Mouse (Mus musculus) MEL (cell line): ENCODE results near the gene Gsta4.

Experiments
- CHD2 ChIP-seq: IDR thresholded peaks from 2 replicates; pipeline ENCODE4 v1.6.1; 2011; ENCODE audit warnings: low read length, improper control_type of control experiment
- CTCF ChIP-seq, 3 experiments: IDR thresholded peaks in 2 of 3; conservative IDR thresholded peaks in 1 of 3; 2 replicates each; pipeline ENCODE4 v1.5.1; 2011 to 2012; ENCODE audit warnings: low read length in 3 of 3, low read depth in 2 of 3, mild to moderate bottlenecking in 2 of 3, improper control_type of control experiment in 1 of 3, inconsistent platforms in 1 of 3, mixed read lengths in 1 of 3, moderate library complexity in 1 of 3; ENCODE audit not compliant: control insufficient read depth in 1 of 3, insufficient read depth in 1 of 3, poor library complexity in 1 of 3, severe bottlenecking in 1 of 3
- EP300 ChIP-seq, 2 experiments: IDR thresholded peaks; 2 replicates each; pipeline ENCODE4 v1.6.1; 2011; ENCODE audit warnings: improper control_type of control experiment in 2 of 2, low read length in 2 of 2, low read depth in 1 of 2, mild to moderate bottlenecking in 1 of 2
- ETS1 ChIP-seq: IDR thresholded peaks from 2 replicates; pipeline ENCODE4 v1.6.1; 2012; ENCODE audit warnings: low read depth, mild to moderate bottlenecking, inconsistent platforms, low read length, improper control_type of control experiment, moderate library complexity
- GATA1 ChIP-seq: IDR thresholded peaks from 2 replicates; pipeline ENCODE4 v1.6.1; 2011; ENCODE audit warnings: low read depth, low read length, improper control_type of control experiment
- KAT2A ChIP-seq: conservative IDR thresholded peaks from 2 replicates; pipeline ENCODE4 v1.6.1; 2012; ENCODE audit warnings: low read depth, low read length, improper control_type of control experiment, inconsistent platforms
- MAFK ChIP-seq: IDR thresholded peaks from 2 replicates; pipeline ENCODE4 v1.6.1; 2011; ENCODE audit warnings: low read depth, mild to moderate bottlenecking, low read length, improper control_type of control experiment, borderline replicate concordance
- MAX ChIP-seq: IDR thresholded peaks from 2 replicates; pipeline ENCODE4 v1.6.1; 2011; ENCODE audit warnings: low read length, improper control_type of control experiment
- NRF1 ChIP-seq: IDR thresholded peaks from 2 replicates; pipeline ENCODE4 v1.6.1; 2014; ENCODE audit warnings: low read depth, mild to moderate bottlenecking, inconsistent platforms, low read length, improper control_type of control experiment, moderate library complexity; ENCODE audit not compliant: poor library complexity, insufficient read depth, severe bottlenecking
- POLR2A ChIP-seq, 2 experiments: IDR thresholded peaks; 2 replicates each; pipeline ENCODE4 v1.6.1; 2011 to 2012; ENCODE audit warnings: low read length in 2 of 2, mild to moderate bottlenecking in 2 of 2, control low read depth in 1 of 2, improper control_type of control experiment in 1 of 2, low read depth in 1 of 2, moderate library complexity in 1 of 2; ENCODE audit not compliant: control insufficient read depth in 1 of 2, insufficient read depth in 1 of 2, poor library complexity in 1 of 2
- USF1 ChIP-seq: IDR thresholded peaks from 2 replicates; pipeline ENCODE4 v1.6.1; 2014; ENCODE audit warnings: low read depth, mild to moderate bottlenecking, inconsistent platforms, low read length, improper control_type of control experiment, moderate library complexity
- ZMIZ1 ChIP-seq: IDR thresholded peaks from 2 replicates; pipeline ENCODE4 v1.6.1; 2012; ENCODE audit warnings: low read depth, mild to moderate bottlenecking, inconsistent platforms, low read length, improper control_type of control experiment, moderate library complexity
- ZNF384 ChIP-seq: IDR thresholded peaks from 2 replicates; pipeline ENCODE4 v1.6.1; 2012; ENCODE audit warnings: low read depth, mild to moderate bottlenecking, inconsistent platforms, low read length, improper control_type of control experiment

DNA sequence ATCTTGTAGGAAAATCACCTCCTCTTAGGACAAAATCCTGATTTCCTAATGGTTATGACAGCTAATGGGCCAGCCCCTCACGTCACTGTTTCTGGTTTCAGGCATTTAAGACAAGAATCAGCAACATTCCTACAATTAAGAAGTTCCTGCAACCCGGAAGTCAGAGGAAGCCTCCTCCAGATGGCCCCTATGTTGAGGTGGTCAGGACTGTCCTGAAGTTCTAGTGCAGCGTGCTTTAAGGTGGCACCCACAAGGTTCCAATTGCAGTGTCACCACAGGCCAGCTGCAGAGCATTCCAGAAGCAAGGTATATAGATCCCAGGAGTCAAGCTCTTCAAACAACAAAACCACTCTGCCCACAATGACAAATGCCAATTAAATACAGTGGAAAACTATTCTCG, 26.4 kb downstream of the Gsta4 start:
- TF ChIP-seq GATA1 (no peak), ETS1 (no peak), POLR2A (IDR thresholded peaks at IDR 0.05; ENCODE audit: control insufficient read depth in 1 of 2, insufficient read depth in 1 of 2, low read depth in 1 of 2, low read length in 2 of 2, poor library complexity in 1 of 2) (no peak), ZNF384 (no peak), CHD2 (no peak), USF1 (no peak), EP300 (IDR thresholded peaks at IDR 0.05; ENCODE audit: low read depth in 1 of 2, low read length in 2 of 2) (no peak), ZMIZ1 (no peak), MAX (no peak), NRF1 (no peak), CTCF (IDR thresholded peaks at IDR 0.05 in 2 of 3, conservative IDR thresholded peaks at IDR 0.05 in 1 of 3; ENCODE audit: control insufficient read depth in 1 of 3, insufficient read depth in 1 of 3, low read depth in 2 of 3, low read length in 3 of 3, poor library complexity in 1 of 3, severe bottlenecking in 1 of 3) (no peak), MAFK (no peak), KAT2A (no peak)
